Mouse (Mus musculus): ENCODE measurements around the gene Gan. TPM values are rescaled to one million over a fixed set of nuclear protein-coding genes. Genes with fewer than 3 reads are reported as not detected.

The Gan gene
- total RNA-seq (2015) (4.2 and 4.7 TPM in 2 replicates), total RNA-seq (2017) (3.3 and 3.9 TPM in 2 replicates)

- ATAC-seq (replicated peaks; ENCODE audit: poor library complexity) = peak; percentile 38
Measured at GRCm38 (mm10) chr8:117158135-117158761, at the start of gene Gan. Gene Gan, plus strand, starts transcription at chr8:117158135.

GRCm38 (mm10) chr8:117109018-117109711 is 48.8 kb upstream of the Gan start:
- ATAC-seq (replicated peaks; ENCODE audit: poor library complexity) = no peak

- ATAC-seq (replicated peaks; ENCODE audit: poor library complexity) = peak; percentile 75
Measured at GRCm38 (mm10) chr8:117109801-117110390, 48.0 kb upstream of the Gan start.

GRCm38 (mm10) chr8:117111641-117112040 is 46.3 kb upstream of the Gan start:
- no peak for ATAC-seq (replicated peaks; ENCODE audit: poor library complexity)

GRCm38 (mm10) chr8:117112261-117112660 is 45.7 kb upstream of the Gan start:
- no peak for ATAC-seq (replicated peaks; ENCODE audit: poor library complexity)

GRCm38 (mm10) chr8:117115094-117115493 is 42.8 kb upstream of the Gan start:
- no peak for ATAC-seq (replicated peaks; ENCODE audit: poor library complexity)

GRCm38 (mm10) chr8:117115676-117116446 is 42.1 kb upstream of the Gan start:
- ATAC-seq (replicated peaks; ENCODE audit: poor library complexity) = peak; percentile 86

- ATAC-seq (replicated peaks; ENCODE audit: poor library complexity) = no peak
Measured at GRCm38 (mm10) chr8:117116534-117116933, 41.4 kb upstream of the Gan start.

- no peak for ATAC-seq (replicated peaks; ENCODE audit: poor library complexity)
Measured at GRCm38 (mm10) chr8:117118409-117118808, 39.5 kb upstream of the Gan start.

GRCm38 (mm10) chr8:117121277-117121676 is 36.7 kb upstream of the Gan start:
- ATAC-seq (replicated peaks; ENCODE audit: poor library complexity) = peak; percentile 82

- no peak for ATAC-seq (replicated peaks; ENCODE audit: poor library complexity)
Measured at GRCm38 (mm10) chr8:117123850-117124633, 33.9 kb upstream of the Gan start.

- ATAC-seq (replicated peaks; ENCODE audit: poor library complexity) = no peak
Measured at GRCm38 (mm10) chr8:117125854-117126253, 32.1 kb upstream of the Gan start.

GRCm38 (mm10) chr8:117126411-117126810 is 31.5 kb upstream of the Gan start:
- peak; percentile 49 for ATAC-seq (replicated peaks; ENCODE audit: poor library complexity)

- ATAC-seq (replicated peaks; ENCODE audit: poor library complexity) = peak; percentile 64
Measured at GRCm38 (mm10) chr8:117127063-117127462, 30.9 kb upstream of the Gan start.

GRCm38 (mm10) chr8:117133702-117134101 is 24.2 kb upstream of the Gan start:
- ATAC-seq (replicated peaks; ENCODE audit: poor library complexity) = peak; percentile 31

GRCm38 (mm10) chr8:117136351-117136750 is 21.6 kb upstream of the Gan start:
- no peak for ATAC-seq (replicated peaks; ENCODE audit: poor library complexity)

GRCm38 (mm10) chr8:117136763-117137162 is 21.2 kb upstream of the Gan start:
- ATAC-seq (replicated peaks; ENCODE audit: poor library complexity) = no peak

- ATAC-seq (replicated peaks; ENCODE audit: poor library complexity) = no peak
Measured at GRCm38 (mm10) chr8:117137357-117137756, 20.6 kb upstream of the Gan start.

- ATAC-seq (replicated peaks; ENCODE audit: poor library complexity) = peak; percentile 50
Measured at GRCm38 (mm10) chr8:117148520-117148919, 9.4 kb upstream of the Gan start.

GRCm38 (mm10) chr8:117156149-117156548 is 1.8 kb upstream of the Gan start:
- ATAC-seq (replicated peaks; ENCODE audit: poor library complexity) = no peak

Measured in megakaryocyte progenitor cell, adult 5-6 weeks (primary cell).